Mouse (Mus musculus): ENCODE results near the gene Snd1.

Snd1 gene

DNA sequence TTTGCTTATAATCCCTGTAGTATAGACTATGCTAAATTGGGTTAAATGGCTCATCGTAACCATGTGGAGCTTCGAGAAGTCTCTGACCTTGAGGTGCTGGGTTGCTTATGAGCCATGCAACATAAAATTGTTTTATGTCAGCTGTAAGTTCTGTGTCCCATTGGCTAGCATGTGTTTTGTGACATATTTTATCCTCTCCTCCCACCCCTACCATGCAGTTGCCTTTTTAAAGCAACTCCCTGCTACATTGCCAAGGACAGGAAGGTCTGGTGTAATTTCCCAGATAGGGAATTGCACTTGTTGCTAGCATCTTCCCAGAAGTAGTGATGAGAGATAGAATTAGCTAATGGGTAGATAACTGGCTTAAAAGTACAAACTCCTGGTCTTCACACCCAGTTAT, 324.9 kb downstream of the Snd1 start:
- DNase-seq (ENCODE audit: low read depth, low spot score): no peak

DNA sequence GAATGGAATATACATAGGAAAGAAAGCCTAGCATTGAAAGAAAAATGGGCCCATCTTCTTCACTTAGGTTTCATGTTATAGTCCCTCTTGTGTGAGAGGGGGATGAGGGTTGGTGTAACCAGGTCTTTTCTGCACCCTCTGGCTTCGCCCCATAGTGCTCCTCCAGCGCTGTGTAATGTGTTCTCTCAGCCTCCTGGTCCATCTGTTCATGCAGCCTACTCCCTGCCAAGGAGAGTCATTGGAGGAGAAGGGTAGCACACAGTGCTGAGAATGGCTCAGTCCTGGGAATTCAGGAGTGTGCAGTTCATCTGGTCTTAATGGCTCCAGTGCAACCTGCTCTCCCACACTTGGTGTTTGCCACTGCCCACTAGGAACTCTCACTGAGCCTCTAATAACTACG, 326.0 kb downstream of the Snd1 start:
- no peak for DNase-seq (ENCODE audit: low read depth, low spot score)

DNA sequence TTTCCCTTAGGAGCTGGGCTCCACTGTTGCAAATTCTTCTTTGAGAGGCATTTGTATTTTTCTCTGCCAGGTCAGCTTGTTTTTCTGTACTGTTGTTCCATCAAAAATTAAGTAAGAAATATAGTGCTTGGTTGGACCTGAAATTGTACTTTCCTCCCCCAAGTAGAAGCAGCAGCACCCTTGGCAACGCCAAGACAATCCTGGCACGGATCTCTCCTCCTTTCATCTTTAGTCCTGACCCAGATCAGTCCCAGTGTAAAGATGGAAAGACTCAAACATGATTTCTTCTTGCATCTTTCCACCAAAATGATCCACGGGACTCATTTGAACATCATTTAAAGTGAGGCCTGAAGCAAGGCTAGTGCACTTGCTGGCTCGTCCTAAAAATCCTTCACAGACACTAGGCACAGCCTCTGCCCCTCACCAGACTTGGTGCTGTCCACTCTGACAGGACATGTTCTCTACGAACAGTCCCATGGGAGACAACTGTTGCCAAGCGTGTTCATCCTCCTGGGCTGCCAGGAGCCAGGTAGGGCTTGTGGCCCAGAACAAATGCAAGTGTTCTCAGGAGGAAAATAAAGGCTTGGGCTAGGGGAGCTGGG, 328.8 kb downstream of the Snd1 start:
- no peak for DNase-seq (ENCODE audit: low read depth, low spot score)

DNA sequence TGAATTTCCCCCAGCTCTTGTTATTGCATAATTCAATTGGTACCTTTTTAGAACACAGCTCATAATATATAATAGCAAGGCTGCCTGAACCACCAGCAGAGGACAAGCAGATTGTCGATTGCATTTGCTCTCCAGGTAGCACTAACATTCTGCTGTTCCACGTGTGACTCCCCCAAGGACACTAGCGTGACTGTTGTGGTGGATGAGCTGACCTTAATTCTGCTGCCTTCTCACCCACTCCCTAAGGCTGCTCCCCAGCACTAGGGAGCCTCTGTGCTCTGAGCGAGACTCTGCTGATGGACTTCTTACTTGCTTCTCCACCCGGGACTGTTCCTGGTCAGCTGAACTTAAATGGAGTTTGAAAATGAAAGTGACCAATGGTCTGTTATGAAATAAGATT, 329.8 kb downstream of the Snd1 start:
- DNase-seq (ENCODE audit: low read depth, low spot score): no peak

DNA sequence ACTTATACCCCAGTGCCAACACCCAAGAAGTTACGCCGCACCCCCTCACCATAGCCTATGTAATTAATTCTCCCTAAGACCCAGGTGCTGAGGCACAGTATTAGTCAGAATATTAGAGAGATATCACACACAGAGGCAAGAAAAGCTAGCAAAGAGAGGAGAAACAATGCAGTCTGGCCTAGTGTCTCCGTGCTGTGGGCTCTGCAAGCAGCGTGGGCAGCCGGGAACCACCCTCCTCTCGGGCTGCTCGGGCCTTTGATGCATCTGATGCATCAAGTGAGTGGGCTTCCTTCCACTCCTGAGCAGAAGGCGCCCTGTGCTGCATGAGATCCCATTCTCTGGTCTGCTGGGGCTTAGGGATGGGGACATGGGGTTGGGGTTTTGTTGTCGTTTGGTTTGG, 338.1 kb downstream of the Snd1 start:
- DNase-seq (ENCODE audit: low read depth, low spot score): no peak

DNA sequence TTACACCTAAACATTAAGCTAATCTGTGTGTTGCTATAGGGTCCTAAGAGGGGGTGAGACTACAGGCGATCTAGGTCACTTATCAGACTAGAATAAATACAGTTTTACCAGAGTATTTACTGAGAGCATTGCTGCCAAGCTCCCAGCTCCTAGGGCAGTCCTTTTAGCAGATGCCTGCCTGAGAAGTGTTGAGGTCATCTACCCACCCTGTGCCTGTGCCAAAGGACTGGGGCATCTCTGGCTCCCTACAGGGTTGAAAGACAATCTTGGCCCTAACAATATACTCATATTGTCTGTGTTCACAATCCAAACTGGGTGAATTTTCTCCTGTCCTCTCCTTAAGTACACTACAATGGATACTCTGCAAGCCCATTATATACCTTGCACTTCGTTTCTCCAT, 340.0 kb downstream of the Snd1 start:
- DNase-seq (ENCODE audit: low read depth, low spot score): no peak

DNA sequence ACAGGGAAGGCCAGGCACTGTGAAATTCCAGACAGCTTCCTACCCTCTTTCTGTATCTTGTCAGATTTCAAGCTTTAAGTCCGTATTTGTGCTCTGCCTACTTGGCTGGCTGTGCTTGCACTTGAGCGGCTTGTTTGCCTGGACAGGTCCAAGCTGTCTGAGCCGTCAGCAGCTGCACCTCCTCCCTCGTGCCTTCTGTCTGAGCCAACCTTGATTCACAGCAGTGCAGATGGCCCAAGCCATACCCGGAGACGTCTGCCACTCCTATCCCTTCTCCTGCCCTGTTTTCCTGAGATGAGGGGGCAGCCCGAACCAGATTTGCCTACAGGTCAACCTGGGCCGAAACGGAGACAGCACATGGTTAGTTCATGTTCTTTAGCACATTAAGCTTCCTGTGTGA, 342.1 kb downstream of the Snd1 start:
- no peak for DNase-seq (ENCODE audit: low read depth, low spot score)

DNA sequence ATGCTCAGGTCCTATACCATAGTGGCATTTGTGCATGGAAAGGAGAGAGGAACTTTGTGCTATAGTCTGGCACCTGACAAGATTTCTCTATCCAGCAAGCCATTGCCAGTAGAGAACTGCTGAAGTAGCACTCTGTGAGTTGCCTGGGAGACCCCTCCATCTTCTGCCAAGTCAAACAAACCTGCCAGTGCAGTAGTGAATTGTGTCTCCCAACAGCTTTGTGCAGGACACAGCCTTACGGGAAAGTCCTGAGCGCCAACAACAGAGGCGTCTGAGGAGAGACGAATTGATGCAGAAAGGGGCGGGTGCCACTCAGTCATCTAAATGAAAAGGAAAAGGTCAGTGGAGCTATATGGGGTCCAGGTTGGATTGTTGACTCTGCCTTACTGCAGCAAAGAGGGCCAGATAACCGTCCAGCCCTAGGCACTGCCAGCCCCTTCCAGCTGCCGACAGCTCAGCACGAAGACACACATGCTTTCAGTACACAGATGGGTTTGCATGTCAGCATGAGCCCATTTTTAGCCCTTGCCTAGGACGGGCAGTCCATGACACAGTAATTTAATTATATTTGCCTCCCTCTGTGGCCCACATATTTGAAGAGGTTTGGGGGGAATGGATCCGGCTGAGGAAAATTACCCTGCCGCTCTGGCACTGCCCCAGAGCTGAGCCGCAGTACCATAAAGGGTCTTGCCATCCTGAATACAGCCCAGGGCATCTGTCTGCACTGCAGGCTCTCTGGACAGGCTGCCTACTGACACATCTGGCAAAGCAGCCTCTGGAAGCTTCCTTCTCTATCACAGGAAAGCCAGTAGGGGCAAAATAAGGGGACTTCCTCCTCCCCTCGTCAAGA, 344.8 kb downstream of the Snd1 start:
- no peak for DNase-seq (ENCODE audit: low read depth, low spot score)

DNA sequence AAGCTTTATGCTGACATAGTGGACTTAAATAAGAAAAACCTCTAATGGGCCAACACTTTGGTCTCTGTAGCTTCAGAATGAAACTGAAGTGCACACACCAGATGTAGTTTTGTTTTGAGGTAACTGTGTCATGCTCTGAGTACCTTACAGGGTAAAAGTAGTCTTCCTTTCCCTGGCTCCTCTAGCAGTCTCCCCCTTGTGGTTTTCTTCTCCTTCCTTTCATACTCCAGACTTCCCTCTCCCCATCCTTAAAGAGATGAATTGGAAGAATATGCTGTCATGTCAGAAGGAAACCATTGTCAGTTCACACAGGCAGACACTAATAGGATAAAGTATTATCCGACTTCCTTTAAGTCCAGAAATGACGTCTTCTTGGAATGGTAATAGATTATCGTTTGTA, 347.4 kb downstream of the Snd1 start:
- no peak for DNase-seq (ENCODE audit: low read depth, low spot score)

DNA sequence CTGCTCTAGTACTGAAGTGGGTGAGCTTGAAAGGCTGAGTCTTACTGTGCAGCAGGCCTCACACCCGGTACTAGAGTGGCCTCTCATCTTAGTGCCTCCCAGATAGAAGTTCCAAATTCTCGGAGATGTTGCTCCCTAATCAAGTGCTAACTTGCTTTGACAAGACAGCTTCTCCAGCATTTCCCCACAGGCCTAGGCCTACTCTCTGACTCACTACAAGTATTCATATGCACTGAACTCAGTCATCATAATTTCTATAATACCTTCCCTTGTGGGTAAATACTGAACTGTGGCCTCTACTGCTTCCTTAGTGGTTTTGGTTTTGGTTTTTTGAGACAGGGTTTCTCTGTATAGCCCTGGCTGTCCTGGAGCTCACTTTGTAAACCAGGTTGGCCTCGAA, 348.4 kb downstream of the Snd1 start:
- DNase-seq (ENCODE audit: low read depth, low spot score): no peak

DNA sequence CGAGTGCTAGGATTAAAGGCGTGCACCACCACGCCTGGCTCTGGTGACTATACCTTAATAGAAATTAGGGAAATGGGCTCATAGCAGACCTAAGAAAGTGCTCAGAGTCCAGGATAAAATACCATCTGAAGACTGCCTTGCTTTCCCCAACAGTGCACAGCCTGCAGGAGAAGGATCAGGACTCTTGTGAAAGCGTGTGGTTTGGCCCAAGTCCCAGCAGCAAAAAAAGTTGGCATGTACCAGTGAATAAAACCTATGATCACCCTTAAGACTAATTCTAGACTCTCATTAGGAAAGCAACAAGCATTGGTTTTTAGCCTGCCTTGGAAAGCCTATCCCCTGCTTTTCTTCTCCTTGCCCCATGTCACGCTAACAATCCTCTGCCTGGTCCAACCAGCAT, 348.9 kb downstream of the Snd1 start:
- DNase-seq (ENCODE audit: low read depth, low spot score): no peak

DNA sequence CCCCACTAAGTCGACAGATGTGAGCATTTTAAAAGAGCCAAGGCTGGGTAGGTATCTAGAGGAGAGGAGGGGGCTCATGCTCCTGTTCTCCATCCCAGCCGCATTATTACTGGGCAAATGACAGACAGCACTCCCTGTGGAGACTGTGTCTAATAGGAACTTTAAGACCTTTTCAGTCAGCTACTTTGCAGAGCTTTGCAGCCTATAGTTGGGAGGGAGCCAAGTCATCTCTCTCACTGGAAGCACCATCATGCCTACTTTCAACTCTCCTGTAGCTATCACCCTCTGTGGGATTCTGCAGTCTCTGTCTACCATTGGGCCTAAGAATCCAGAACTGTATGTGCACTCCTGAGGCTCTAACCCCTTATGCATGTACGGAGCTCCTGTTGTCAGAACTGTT, 351.0 kb downstream of the Snd1 start:
- DNase-seq (ENCODE audit: low read depth, low spot score): no peak

DNA sequence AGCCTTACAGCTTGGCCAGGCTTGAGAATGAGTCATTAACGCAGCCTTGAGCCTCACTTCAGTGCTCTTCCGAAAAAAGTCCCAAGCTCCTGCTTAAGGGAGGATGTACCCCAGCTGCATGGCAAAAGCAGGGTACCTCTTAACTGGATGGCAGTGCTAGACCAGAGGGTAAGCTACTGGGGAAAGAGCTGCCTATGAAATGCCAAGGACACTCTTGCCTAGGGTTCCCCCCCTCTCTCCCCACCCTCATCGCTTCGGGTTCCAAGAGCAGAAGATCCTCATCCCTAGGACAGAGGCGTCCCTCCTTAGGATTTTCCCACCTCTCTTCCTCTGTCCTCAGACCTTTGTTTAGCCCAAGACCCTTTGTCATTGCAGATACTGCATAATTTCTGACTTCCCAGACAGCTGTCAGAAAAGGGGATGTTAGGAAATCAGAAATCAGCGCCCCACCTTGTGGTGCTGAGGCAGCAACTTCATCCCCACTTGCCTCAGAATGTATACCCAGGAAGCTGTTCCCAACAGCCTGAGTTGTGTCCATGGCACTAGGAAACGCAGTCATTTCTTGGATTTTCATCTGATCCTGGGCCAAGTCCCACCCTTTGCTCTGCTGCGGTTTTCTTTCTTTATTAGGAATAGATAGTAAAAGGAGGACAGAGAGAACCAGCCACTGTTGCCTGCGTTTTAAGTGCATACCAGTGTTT, 351.9 kb downstream of the Snd1 start:
- DNase-seq (ENCODE audit: low read depth, low spot score): no peak

DNA sequence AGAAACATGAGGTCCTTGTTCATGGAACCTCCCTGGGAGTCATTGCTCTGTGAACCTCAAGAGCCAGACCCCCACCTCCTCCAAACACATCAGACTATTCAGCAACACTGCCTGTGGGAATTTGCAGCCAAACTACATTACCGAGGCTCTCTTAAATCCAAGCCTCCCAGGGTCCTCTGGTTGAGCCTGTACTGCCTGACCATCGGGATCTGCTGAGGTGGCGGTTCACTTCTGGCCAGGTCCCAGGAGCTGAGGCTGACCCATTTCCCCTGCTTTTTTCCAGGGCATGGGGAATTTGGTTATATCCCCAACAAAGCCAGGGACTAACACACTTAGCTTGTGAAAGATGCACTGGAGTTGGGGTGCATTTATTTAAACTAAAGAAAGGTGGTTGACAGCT, 352.6 kb downstream of the Snd1 start:
- no peak for DNase-seq (ENCODE audit: low read depth, low spot score)

DNA sequence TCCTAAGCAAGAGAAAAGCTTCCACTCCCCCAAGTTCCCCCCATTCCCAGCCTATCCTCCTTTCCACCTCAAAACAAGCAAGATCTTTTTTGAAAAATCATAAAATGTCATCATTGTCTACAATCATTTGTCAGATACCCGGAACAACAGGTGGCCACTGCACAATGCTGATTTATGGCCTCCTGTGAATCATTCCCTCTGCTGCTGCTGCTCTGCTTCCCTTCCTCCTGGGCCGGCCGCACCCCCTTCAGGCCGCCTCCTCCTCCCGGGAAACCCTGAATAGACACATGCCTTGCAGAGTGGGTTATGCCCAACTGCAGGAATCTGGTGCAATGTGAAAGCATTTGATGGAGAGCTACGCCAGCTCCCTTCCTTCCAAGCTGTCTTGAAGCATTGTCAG, 353.7 kb downstream of the Snd1 start:
- DNase-seq (ENCODE audit: low read depth, low spot score): peak; percentile 53

DNA sequence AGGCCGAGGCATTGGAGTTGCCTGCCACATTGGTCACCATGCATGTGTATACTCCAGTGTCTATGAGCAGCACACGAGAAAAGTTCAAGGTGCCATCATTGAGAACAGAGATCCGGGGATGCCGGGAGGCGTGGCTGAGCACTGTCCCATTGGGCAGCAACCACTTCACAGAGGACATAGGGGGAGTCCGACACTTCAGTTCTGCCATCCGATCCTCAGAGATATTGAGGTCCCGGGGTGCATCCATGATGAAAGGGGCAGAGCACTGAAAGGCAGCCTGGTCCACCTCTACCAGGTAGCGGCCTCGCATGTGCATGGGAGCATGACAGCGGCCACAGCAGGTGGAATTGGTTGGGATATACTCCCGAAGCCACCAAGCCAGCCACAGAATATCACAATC, 355.4 kb downstream of the Snd1 start:
- DNase-seq (ENCODE audit: low read depth, low spot score): no peak

DNA sequence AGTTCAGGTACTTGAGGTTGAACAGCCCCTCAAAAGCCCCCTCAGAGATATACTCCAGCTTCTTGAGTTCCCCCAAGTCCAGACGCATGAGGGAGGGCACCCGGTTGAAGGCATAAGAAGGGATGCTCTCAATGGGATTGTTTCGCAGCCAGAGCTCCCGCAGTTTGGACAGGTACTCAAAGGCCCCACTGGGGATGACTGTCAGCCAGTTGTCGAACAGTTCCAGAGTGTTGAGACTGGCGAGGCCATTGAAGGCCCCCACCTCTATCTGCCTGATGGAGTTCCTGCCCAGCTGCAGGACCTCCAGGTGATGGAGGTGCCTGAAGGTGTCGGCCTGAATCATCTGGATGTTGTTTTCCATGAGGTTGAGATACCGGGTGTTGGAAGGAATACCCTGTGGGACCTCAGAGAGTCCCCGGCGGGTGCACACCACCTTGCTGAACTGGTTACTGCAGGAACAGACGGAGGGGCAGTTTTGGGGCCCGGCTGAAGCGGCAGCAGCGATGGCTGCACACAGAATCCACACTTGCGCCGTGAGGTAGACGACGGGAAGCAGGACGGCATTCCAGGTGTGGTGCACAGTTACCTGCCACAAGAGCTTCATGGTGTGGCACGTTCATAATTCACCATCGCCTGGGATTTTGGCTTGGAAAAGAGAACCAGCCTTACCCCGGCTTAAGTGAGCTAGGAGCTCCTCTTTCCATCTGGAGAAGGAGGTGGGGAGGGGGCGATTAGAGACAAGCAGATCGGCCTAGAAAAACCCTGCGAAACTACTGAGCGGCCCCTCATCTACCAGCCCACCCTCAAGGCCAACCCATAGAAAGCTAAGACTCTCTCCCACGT, 356.3 kb downstream of the Snd1 start, which contains the start of gene Lrrc4:
Gene Lrrc4, minus strand, starts transcription at position 737 of the 843 bp plus-strand sequence.
- DNase-seq (ENCODE audit: low read depth, low spot score): no peak

DNA sequence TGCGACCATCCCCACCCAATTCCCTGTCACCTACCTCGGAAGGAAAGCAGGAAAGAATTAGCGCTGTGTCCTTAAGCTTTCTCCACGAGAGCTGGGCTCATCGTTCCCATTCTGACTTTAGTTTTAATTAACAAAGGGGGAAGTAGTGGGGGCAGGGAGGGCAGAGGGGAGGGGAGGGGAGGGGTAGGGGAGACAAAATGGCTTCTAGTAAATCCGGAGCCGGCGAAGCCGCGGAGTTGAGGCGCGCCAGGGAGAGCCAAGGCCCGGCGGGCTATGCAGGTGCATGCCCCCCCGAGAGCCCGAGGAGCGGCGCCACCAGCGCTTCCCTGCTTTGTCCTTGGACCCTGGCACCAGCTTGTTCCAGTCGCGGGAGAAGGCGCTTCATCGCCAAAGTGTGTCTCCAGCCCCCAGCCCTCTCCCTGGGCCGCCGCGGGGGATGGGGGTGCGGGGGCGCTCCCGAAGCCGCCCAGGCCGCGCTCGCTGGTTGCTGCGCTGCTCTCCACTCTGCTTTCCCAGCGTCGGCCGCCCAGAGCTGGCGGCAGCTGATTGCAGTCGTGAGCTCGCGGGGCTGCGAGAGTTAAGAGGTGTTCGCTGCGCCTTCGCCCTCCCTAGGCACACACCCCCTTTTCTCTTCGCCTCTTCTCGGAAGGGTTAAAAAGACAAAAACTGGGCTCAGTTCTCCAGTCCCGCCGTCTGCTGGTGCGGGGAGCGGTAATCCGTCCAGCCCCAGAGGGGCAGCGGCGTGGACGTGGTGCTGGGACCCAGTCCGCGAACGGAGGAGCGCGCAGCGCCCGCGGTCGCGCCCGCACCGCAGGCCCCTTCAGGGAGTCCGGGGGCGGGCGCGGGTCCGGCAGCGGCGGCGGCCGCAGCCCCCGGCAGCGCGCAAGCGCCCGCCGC, 357.2 kb downstream of the Snd1 start:
- DNase-seq (ENCODE audit: low read depth, low spot score): peak; percentile 57

DNA sequence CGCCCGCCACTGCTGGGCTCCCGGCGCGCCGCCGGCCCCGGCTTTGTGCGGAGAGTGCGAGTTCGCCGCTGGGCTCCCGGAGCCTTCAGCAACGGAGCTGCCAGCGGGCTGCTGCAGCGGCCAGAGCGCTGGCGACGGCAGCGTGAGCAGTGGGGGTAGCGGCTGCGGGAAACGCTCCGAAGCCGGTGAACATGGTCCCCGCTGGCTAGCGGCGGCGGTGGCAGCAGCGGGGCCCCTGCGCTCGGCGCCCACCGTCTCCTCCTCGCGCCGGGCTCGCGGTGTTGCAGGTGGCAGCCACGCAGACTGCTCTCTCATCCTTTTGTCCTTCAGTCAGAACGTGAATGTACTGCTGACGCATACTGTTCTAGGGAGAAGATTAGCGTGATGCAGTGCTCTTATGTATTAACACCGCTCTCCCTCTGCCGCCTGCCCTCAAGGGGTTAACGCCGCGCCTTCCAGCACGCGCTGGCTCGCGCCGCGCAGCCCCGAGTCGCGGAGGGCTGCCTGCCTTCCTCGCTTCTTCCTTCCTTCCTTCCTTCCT, 357.9 kb downstream of the Snd1 start:
- peak; percentile 66 for DNase-seq (ENCODE audit: low read depth, low spot score)

DNA sequence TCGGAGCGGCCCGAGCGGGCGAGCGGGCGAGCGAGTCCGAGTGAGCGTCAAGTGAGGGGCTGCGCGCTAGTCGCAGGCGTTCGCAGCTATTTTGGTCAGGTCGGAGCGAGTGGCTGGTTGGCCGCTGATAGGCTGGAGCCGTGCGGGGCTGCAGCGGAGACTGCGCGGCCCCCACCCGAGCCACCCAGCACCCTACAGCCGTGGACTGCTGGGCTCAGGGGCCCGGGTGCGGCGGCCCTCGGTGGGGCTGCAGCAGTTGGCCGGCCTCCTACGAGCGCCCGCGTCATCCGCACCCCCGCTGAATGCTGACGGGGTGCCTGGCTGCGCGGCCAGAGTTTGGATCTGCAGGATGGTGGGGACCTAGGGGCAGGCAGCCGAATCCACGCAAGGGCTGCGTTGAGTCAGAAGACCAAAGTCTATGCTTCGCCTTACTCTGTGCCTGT, 358.5 kb downstream of the Snd1 start:
- DNase-seq (ENCODE audit: low read depth, low spot score): peak; percentile 47

All from mesoderm, embryonic 11.5 days (tissue).